Mouse (Mus musculus) ES-E14 (cell line): ENCODE data around the gene Topbp1.

Experiments
- CHD2 ChIP-seq: IDR thresholded peaks from 2 replicates; pipeline ENCODE4 v1.6.1; 2014; ENCODE audit warnings: mild to moderate bottlenecking, low read depth, low read length, inconsistent platforms
- HCFC1 ChIP-seq: IDR thresholded peaks from 2 replicates; pipeline ENCODE4 v1.6.1; 2012; ENCODE audit warnings: low read length, inconsistent platforms, borderline replicate concordance; ENCODE audit not compliant: insufficient read depth
- MAFK ChIP-seq: IDR thresholded peaks from 2 replicates; pipeline ENCODE4 v1.6.1; 2014; ENCODE audit warnings: mild to moderate bottlenecking, low read depth, low read length, inconsistent platforms; ENCODE audit not compliant: insufficient read depth
- ZNF384 ChIP-seq: IDR thresholded peaks from 2 replicates; pipeline ENCODE4 v1.6.1; 2012; ENCODE audit warnings: low read depth, low read length, inconsistent platforms

DNA sequence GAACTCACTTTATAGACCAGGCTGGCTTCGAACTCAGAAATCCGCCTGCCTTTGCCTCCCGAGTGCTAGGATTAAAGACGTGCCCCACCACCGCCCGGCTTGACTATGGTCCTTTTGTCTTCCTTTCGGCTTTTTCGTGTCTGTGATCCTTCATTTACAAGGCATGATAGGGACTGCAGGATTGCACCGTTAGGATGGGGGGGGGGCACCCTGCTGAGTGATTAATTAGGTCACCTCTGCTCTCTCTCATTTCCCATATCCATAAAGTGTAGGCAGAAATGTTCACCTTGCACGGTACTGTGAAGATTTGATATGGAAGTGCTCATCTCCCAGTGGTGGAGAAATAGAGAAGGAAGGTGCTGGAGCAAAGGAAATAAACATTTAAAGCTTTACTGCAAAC lies 73.7 kb downstream of the Topbp1 start:
- TF ChIP-seq ZNF384 (no peak), HCFC1 (no peak), MAFK (no peak), CHD2 (no peak)
